Mouse (Mus musculus) kidney, embryonic 14.5 days (tissue): Measurements from ENCODE around the gene P3h3. TPM values are rescaled to one million over a fixed set of nuclear protein-coding genes. Genes with fewer than 3 reads are reported as not detected.
A peak's percentile ranks its signal among the peaks of the same experiment; 100 is the strongest.

Experiments
- ATAC-seq: fragments of 200-750 bp; cut with Nextera tagmentation; 2 replicates; pipeline ENCODE4 v1.8.0; 2017; ENCODE audit warnings: moderate number of reproducible peaks, mild to moderate bottlenecking, moderate TSS enrichment, moderate library complexity; ENCODE audit not compliant: low FRiP score, low TSS enrichment
- H3K27ac ChIP-seq: fragments of 300-500 bp; sonication (generic); 2 replicates; pipeline ENCODE4 v1.5.1; 2014; ENCODE audit warnings: low read depth, mild to moderate bottlenecking, low read length, moderate library complexity, mixed read lengths
- H3K27me3 ChIP-seq: fragments of 300-500 bp; sonication (generic); 2 replicates; pipeline ENCODE4 v1.6.1; 2014; ENCODE audit warnings: mild to moderate bottlenecking, low read length; ENCODE audit not compliant: control insufficient read depth, insufficient read depth
- H3K36me3 ChIP-seq: fragments of 300-500 bp; sonication (generic); 2 replicates; pipeline ENCODE4 v1.6.1; 2014; ENCODE audit warnings: low read length, mixed read lengths; ENCODE audit not compliant: control insufficient read depth, insufficient read depth
- H3K4me1 ChIP-seq: fragments of 300-500 bp; sonication (generic); 2 replicates; pipeline ENCODE4 v1.6.1; 2014; ENCODE audit warnings: low read length, mixed read lengths; ENCODE audit not compliant: control insufficient read depth, insufficient read depth
- H3K4me2 ChIP-seq: fragments of 300-500 bp; sonication (generic); replicated peaks from 2 replicates; pipeline ENCODE4 v1.6.1; 2014; ENCODE audit warnings: low read depth, mild to moderate bottlenecking, low read length
- H3K4me3 ChIP-seq: fragments of 300-500 bp; sonication (generic); 2 replicates; pipeline ENCODE4 v1.5.1; 2014; ENCODE audit warnings: mild to moderate bottlenecking, low read length
- H3K9ac ChIP-seq: fragments of 300-500 bp; sonication (generic); 2 replicates; pipeline ENCODE4 v1.6.1; 2014; ENCODE audit warnings: low read depth, mild to moderate bottlenecking, low read length, moderate library complexity
- H3K9me3 ChIP-seq: fragments of 300-500 bp; sonication (generic); 2 replicates; pipeline ENCODE4 v1.6.1; 2016; ENCODE audit warnings: low read length; ENCODE audit not compliant: control insufficient read depth
- WGBS: fragments of 180-500 bp; shearing (Covaris S2); extraction: QIAGEN DNeasy Blood & Tissue Kit; methylation state at CpG from one replicate; pipeline ENCODE4 v1.1.7; 2014; 5-methylcytosine and 5-hydroxymethylcytosine counted together
- polyA plus RNA-seq: library from polyadenylated mRNA; unstranded; fragments of >200 nt; fragmentation: Nextera tagmentation; extraction: Ambion mirVana; gene quantifications from 2 replicates; pipeline ENCODE4 v1.2.1, GENCODE M21; 2014

P3h3 gene
- 25.8 and 29.5 TPM in 2 replicates for polyA plus RNA-seq

DNA sequence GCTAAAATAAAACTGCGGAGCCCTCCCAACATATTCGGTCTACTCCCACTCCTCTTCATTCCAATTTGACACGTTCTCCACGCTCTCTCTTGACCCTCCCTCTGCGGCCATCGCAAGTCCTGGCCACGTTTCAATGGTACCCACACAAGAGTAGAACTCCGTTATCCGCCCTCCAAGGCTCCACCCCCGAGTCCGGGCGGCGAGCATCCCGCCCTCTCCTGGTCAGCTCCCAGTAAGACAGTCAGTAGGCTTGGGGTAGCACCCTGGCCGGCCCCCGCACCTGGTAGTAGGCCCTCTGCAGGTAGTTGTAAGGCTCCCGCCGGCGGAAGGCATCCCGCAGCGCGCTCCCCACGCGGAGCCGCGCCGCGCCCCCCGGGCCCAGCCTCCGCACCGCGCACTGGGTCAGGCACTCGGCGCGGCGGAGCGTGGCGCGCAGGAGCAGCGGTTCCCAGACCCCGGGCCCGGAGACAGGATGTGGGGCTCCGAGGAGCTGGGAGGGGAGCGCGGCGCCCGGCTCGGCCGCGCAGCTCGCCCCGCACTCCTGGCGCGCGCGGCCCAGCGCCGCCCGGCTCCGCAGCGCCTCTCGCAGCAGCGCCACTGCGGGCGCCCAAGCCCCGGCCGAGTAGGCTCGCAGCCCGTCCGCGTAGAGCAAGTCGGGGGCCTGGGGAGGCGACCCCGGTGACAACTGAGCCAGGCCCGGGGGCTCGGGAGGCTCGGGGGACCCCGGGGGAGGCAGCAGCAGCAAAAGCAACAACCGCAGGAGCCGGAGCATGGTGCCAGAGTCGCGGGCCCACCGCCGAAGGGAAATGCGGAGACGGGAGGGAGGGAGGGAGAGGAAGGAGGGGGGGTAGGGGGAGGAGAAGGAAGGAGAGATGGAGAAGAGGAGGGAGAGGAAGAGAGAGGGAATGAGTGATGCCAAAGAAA, at the start of gene P3h3:
P3h3 (minus strand) TSS at position 837 of the 924 bp plus-strand sequence.
- Histone ChIP-seq H3K4me2 (peak within 1 kb of the TSS; percentile 90), H3K9me3 (no peaks in the 10 kb centered on the region), H3K27me3 (no peaks in the 10 kb centered on the region), H3K4me1 (peaks cover 26% of the 10 kb centered on the region), H3K4me3 (peak within 1 kb of the TSS; percentile 74), H3K27ac (peak within 1 kb of the TSS; percentile 95), H3K9ac (peak within 1 kb of the TSS; percentile 93), H3K36me3 (peaks cover 3% of the 10 kb centered on the region; the same call in 1 of the 2 replicates)
- ATAC-seq = peak; percentile 82
- under 1% methylated on average over 69 of the region's 86 CpGs for WGBS

DNA sequence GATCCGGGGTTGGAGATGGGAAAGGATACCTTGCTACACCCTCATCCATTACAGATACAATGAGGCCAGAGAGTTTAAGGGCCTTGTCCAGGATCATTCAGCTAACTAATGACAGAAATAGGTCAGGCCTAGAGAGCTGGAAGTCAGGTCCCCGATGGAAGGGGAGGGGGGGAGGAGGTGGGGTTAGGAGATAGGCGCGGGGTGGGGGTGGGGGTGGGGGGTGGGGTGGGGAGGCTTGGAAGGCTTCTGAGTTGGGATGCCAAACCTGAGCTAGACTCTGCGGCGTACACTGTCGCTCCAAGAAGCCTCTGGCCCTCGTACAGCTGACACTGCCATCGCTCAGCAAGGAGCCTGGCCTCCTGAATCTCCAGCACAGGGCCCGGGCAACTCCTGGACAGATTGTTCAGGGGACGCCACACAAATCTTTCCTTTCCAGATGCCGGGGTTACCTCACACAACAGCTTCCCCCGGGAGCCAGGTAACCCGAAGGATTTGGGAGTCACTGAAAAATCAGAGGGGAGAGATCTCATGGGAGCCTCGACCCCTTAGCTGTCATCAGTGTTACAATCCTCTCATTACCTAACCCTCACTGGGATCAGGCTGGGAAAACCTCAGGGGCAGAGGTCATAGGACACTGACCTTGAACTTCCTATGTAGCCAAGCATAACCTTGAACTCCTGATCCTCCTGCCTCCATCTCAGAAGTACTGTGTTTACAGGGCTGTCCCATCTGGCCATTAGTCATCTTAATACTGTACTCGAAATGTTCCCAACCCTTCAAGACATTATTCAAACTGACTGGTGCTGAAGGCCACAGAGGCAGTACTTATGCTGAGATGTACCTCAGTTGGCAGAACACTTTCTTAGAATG, 47.7 kb upstream of the P3h3 start:
- H3K9me3 ChIP-seq = no peaks in the 10 kb centered on the region
- H3K4me2 ChIP-seq = peak overlapping the region; percentile 72
- ATAC-seq = no peak
- WGBS = 35% methylated on average over 16 of the region's 16 CpGs
- peak overlapping the region; percentile 97 for H3K27ac ChIP-seq
- 0 out of 2 replicates have a peak, but pooled peaks cover 3% of the 10 kb centered on the region for H3K27me3 ChIP-seq
- H3K4me1 ChIP-seq = peaks cover 20% of the 10 kb centered on the region
- H3K9ac ChIP-seq = peak overlapping the region; percentile 66; the same call in 1 of the 2 replicates
- H3K36me3 ChIP-seq = no peaks in the 10 kb centered on the region
- peak overlapping the region; percentile 45; the same call in 1 of the 2 replicates for H3K4me3 ChIP-seq

DNA sequence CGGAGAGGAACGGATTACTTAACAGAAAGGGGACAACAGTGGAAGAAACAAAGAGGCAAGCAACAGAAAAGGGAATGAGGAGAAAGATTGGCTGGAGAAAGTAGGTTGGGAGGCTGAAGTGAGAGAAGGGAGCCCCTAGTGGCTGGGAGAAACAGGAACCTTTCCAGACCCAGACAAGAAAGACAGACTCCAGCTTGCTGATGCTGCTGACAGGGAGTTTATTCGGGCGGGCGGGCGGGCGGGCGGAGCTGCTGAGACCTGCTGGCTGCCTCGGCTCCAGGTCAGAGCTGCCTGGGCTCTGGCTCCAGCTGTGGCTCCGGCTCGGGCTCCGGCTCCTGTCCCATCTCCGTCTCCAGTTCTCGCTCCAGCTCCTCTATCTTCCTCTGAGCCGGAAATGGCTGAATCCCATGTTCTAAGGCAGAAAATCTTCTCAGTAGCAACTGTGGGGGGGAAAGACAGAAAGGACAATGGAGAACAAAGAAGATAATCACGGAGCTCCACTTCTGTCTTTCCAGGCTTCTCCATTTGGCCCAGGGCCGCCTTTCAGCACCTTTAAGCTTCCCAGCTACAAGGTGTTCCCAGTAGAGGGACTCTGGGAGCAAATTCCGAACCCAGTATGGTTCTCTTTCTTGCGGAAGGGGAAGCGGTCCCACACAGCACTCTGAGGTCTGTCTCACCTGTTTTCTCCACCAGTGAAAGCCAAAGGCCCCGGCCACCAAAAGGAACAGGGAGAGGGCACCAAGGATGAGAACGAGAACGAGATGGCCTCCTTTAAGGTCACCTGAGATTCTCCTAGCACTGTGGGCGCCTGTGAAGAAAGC, 46.8 kb upstream of the P3h3 start:
- Histone ChIP-seq H3K4me1 (peaks cover 11% of the 10 kb centered on the region), H3K4me2 (peak overlapping the region; percentile 72), H3K4me3 (peak overlapping the region; percentile 45), H3K27me3 (no peaks in the 10 kb centered on the region), H3K9ac (peak overlapping the region; percentile 66), H3K27ac (peak overlapping the region; percentile 97), H3K36me3 (no peaks in the 10 kb centered on the region), H3K9me3 (no peaks in the 10 kb centered on the region)
- ATAC-seq = peak; percentile 80
- WGBS = 9% methylated on average over 24 of the region's 24 CpGs

DNA sequence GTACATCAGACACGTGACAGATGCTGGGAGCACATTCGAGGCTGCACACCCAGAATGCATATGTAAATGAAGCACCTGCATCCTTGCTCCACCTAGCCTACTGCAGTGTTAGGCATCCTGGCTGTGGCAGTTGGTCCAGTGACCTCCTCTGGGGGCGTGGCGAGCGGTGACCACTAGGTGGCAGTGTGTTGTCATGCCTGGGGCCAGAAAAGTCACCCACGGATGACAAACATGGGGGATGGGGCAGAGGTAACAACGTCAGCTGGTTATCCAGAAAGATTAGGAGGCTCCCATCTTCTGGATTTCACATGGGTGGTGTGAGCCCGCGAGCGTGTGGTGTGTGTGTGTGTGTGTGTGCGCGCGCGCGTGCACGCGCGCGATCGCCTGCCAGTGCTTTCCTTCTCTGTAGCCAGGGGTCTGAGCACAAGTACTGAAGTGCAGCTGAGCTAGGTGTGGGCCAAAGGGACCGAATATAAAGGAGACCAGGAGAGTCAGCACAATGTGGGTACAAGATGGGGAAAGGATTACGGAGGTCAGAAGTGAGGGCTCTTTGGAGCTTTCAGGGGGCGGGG, 46.1 kb upstream of the P3h3 start:
- Histone ChIP-seq H3K36me3 (no peaks in the 10 kb centered on the region), H3K4me3 (peak overlapping the region; percentile 45), H3K9ac (peak overlapping the region; percentile 66), H3K4me2 (peak overlapping the region; percentile 72), H3K27me3 (no peaks in the 10 kb centered on the region), H3K27ac (peak overlapping the region; percentile 97), H3K9me3 (no peaks in the 10 kb centered on the region), H3K4me1 (peaks cover 11% of the 10 kb centered on the region)
- 0% methylated on average over 23 of the region's 23 CpGs for WGBS
- peak; percentile 86 for ATAC-seq

DNA sequence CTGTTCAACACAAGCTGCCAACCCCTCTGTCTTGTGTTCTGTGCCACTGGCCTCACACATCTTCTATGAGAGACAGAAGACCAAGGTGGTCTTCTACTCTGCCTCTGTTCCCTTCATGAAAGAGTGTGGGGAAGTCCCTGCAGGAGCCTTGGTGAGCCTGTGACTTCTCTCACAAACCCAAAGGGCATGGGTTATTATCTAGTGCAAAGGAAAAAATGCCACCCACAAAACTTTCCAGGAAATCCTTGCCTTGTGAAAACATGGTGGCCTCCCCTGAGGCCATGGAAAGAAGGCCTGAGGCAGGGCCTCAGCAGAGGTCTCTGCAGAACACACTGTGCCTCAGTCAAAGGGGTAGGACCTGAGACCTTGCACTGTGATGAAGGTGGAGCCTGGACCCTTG, 44.3 kb upstream of the P3h3 start:
- Histone ChIP-seq H3K27me3 (no peaks in the 10 kb centered on the region), H3K9ac (no peak overlapping the region), H3K36me3 (no peaks in the 10 kb centered on the region), H3K4me3 (no peak overlapping the region), H3K4me1 (peaks cover 11% of the 10 kb centered on the region), H3K4me2 (no peak overlapping the region), H3K27ac (no peak overlapping the region), H3K9me3 (no peaks in the 10 kb centered on the region)
- no peak for ATAC-seq

DNA sequence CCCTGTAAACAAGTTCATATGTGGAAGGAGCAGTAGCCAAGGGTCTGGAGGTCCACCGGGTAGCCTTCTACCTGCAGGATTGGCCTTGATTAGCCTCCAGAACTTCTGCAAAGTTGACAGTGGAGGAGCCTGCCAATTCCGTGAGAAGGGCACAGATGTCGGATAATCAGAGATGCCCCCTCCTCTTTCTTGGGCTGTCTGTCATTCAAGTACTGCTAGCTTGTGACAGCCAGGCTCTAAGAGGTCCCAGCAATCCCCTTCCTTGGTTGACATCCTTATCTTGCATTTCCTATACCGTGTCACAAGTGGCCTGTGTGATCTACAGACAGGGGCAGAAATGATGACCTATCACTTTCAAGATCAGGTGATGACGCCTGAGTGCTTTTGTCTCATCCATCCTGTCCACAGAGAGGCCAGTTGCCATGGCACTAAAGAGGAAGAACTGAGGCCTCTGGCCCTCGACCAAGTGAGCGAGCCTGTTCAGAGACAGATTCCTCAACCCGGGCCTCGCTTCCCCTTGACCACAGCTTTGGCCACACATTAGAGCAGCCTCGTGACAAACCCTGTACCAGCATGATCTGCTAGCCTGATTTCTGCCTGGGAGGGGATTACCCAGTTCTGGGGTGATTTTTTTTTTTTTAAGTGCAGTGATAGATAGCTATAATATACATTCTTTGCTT, 43.4 kb upstream of the P3h3 start:
- no peak for ATAC-seq
- no peak overlapping the region for H3K4me2 ChIP-seq
- H3K27me3 ChIP-seq = no peaks in the 10 kb centered on the region
- peaks cover 11% of the 10 kb centered on the region for H3K4me1 ChIP-seq
- H3K27ac ChIP-seq = no peak overlapping the region
- H3K36me3 ChIP-seq = no peaks in the 10 kb centered on the region
- no peaks in the 10 kb centered on the region for H3K9me3 ChIP-seq
- H3K4me3 ChIP-seq = no peak overlapping the region
- H3K9ac ChIP-seq = no peak overlapping the region
- WGBS = 63% methylated on average over 10 of the region's 10 CpGs

DNA sequence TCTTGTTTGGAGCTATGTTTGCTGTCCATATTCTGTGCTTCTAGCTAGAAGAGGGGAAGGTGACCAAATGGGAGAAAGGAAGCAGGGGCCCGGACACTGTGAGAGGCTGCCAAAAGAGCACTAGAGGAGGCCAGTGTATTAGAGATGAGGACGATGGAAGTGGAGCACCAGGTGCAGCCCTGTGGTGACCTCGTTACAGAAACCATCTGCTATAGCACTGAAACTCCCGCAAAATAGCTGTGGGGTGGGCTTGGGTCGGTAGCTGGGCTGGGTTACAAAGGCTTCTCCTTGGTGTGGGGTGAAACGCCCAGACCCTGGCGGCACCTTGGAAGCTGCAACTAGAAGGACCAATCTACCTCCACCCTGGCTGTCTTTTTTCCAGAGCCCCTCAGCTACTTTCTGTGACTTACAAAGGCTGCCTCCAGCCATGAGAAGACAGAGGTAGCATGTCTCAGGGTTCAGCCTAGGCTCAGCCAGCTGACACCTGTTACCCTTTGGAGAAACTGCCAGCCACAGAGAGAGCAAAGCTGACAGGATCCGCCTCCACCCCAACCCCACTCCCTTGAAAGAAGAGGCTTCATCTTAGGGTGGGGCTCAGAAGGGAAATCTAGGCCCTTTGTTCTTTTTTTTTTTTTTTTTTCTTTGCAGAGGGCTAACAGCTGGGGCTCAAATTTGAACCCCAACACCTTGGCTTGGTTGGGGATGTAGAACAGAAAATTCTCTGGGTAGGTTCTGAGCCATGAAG, 42.7 kb upstream of the P3h3 start:
- no peak overlapping the region for H3K4me3 ChIP-seq
- H3K27ac ChIP-seq = no peak overlapping the region
- ATAC-seq = no peak
- no peaks in the 10 kb centered on the region for H3K36me3 ChIP-seq
- H3K9me3 ChIP-seq = no peaks in the 10 kb centered on the region
- WGBS = 62% methylated on average over 8 of the region's 8 CpGs
- H3K27me3 ChIP-seq = no peaks in the 10 kb centered on the region
- peaks cover 8% of the 10 kb centered on the region for H3K4me1 ChIP-seq
- no peak overlapping the region for H3K9ac ChIP-seq
- H3K4me2 ChIP-seq = no peak overlapping the region
